Mouse (Mus musculus): Measurements from ENCODE around the gene Cbr4. TPM values are rescaled to one million over a fixed set of nuclear protein-coding genes. Genes with fewer than 3 reads are reported as not detected.

Gene Cbr4
- polyA plus RNA-seq, 1 experiment from 2014 or later = 42.3 TPM

DNA sequence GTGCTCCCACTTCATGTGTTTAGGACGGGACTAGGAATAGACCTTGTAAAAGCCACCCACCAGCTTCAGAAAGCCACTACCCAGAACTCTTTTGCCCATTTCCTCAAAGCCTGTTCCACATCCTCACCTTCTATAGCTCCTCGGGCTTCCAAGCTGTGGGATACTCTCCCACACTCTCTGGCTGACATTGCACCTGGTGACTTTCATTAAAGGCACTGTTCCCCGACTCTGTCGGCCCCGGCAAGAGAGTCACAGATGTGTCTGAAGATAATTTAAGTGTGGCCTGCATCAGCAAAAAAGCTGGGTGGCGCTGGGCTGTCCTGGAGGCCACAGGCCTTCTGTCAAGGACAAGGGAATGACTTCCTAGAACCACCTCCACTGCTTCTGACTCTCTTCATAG lies 64.7 kb downstream of the Cbr4 start:
- no peak overlapping the region for H3K9ac ChIP-seq (ENCODE audit: low read length)
- WGBS = 44% methylated on average over 6 of the region's 6 CpGs
- H3K36me3 ChIP-seq (ENCODE audit: control insufficient read depth, insufficient read depth) = peaks cover 25% of the 10 kb centered on the region
- H3K9me3 ChIP-seq (replicated peaks; ENCODE audit: control insufficient read depth, low read length) = peaks cover 12% of the 10 kb centered on the region
- H3K4me3 ChIP-seq (ENCODE audit: low read length) = no peak overlapping the region
- H3K4me1 ChIP-seq (ENCODE audit: control insufficient read depth, insufficient read depth, low read length) = peaks cover 16% of the 10 kb centered on the region
- H3K27ac ChIP-seq (ENCODE audit: low read length) = peak overlapping the region; percentile 39
- H3K4me2 ChIP-seq (ENCODE audit: low read depth, low read length) = no peak overlapping the region
- H3K27me3 ChIP-seq (ENCODE audit: control insufficient read depth, insufficient read depth, low read length) = no peaks in the 10 kb centered on the region
- ATAC-seq (replicated peaks; ENCODE audit: extremely low read depth, insufficient read depth, low FRiP score) = no peak

DNA sequence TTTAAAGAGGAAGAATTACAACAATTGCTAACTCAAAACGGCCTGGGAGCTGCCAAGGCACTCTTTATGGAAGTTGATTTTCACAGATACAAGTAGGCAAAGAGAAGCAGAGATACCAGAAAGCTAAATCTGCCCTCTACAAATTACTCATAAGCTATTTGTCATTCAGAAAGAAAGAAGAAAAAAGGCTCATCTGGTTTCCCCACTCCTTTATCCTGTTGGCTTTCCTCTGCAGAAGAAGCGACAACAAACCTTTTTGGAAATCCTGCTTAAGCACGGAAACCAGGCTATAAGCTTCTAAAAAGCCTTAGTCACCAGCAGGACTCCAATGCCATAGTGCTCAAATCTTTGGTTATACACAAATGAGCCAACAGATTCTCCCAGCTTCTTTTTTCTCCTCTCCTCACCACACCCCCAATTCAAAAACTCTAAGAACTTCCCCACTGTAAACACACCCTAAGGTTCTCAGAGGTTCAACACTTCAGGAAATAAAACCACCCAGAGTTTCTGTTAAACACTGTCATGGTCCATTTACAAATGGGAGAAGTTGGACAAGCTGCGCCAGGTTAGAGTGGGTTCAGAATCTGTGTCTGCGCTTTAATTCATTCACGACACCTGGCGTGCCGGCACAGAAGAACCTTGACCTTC lies 65.3 kb downstream of the Cbr4 start:
- peaks cover 12% of the 10 kb centered on the region for H3K9me3 ChIP-seq (replicated peaks; ENCODE audit: control insufficient read depth, low read length)
- no peak overlapping the region for H3K9ac ChIP-seq (ENCODE audit: low read length)
- no peaks in the 10 kb centered on the region for H3K27me3 ChIP-seq (ENCODE audit: control insufficient read depth, insufficient read depth, low read length)
- H3K36me3 ChIP-seq (ENCODE audit: control insufficient read depth, insufficient read depth) = peaks cover 23% of the 10 kb centered on the region
- no peak overlapping the region; the same call in 1 of the 2 replicates for H3K27ac ChIP-seq (ENCODE audit: low read length)
- no peak for ATAC-seq (replicated peaks; ENCODE audit: extremely low read depth, insufficient read depth, low FRiP score)
- H3K4me2 ChIP-seq (ENCODE audit: low read depth, low read length) = no peak overlapping the region
- WGBS = 86% methylated on average over 8 of the region's 8 CpGs
- H3K4me1 ChIP-seq (ENCODE audit: control insufficient read depth, insufficient read depth, low read length) = peaks cover 21% of the 10 kb centered on the region
- no peak overlapping the region for H3K4me3 ChIP-seq (ENCODE audit: low read length)

DNA sequence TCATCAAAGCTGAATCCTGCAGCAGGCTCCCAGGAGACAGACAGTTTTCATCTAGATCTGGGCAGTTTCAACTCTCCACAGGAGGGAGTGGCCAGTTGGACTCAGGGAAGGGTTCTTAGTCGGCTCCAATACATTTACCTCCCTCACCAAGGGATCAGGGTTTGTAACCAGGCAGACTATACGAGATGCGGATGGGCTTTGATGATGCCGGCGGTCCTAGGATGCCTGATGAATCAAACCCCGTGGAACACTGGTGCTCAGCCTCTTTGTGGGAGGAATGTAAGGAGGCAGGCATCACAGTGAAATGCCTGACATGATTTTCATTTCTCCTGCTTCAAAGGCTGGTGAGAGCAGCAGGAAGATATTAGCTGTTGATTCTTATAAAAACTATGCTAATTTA lies 67.8 kb downstream of the Cbr4 start:
- no peaks in the 10 kb centered on the region; the same call in 1 of the 2 replicates for H3K36me3 ChIP-seq (ENCODE audit: control insufficient read depth, insufficient read depth)
- no peaks in the 10 kb centered on the region for H3K9me3 ChIP-seq (replicated peaks; ENCODE audit: control insufficient read depth, low read length)
- no peak overlapping the region for H3K9ac ChIP-seq (ENCODE audit: low read length)
- 60% methylated on average over 6 of the region's 6 CpGs for WGBS
- peaks cover 41% of the 10 kb centered on the region for H3K4me1 ChIP-seq (ENCODE audit: control insufficient read depth, insufficient read depth, low read length)
- no peak for ATAC-seq (replicated peaks; ENCODE audit: extremely low read depth, insufficient read depth, low FRiP score)
- H3K27ac ChIP-seq (ENCODE audit: low read length) = peak overlapping the region; percentile 25; the same call in 1 of the 2 replicates
- H3K4me2 ChIP-seq (ENCODE audit: low read depth, low read length) = no peak overlapping the region
- H3K4me3 ChIP-seq (ENCODE audit: low read length) = no peak overlapping the region
- H3K27me3 ChIP-seq (ENCODE audit: control insufficient read depth, insufficient read depth, low read length) = no peaks in the 10 kb centered on the region

DNA sequence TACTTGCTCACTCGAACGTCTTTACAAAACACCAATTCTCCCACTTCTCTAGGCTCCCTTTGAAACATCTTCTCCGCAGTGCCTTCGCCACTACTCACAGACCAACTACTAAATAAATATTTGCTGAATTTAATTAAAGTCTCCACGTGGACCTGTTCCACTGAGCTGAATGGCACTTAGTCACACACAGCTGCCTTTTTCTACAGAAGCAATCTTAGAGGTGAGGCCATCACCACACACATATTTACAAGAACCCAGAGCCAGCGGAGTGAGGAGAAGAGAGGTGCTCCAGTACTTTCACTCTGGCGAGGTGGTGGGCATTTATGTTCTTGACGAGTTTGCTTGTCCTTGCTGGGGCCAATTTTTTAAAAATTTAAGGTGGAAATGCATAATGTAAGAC lies 68.7 kb downstream of the Cbr4 start:
- WGBS = 78% methylated on average over 8 of the region's 8 CpGs
- Histone ChIP-seq H3K4me2 (ENCODE audit: low read depth, low read length) (no peak overlapping the region), H3K4me3 (ENCODE audit: low read length) (no peak overlapping the region), H3K36me3 (ENCODE audit: control insufficient read depth, insufficient read depth) (no peaks in the 10 kb centered on the region; the same call in 1 of the 2 replicates), H3K27me3 (ENCODE audit: control insufficient read depth, insufficient read depth, low read length) (no peaks in the 10 kb centered on the region), H3K27ac (ENCODE audit: low read length) (no peak overlapping the region), H3K9me3 (replicated peaks; ENCODE audit: control insufficient read depth, low read length) (no peaks in the 10 kb centered on the region), H3K9ac (ENCODE audit: low read length) (no peak overlapping the region), H3K4me1 (ENCODE audit: control insufficient read depth, insufficient read depth, low read length) (peaks cover 43% of the 10 kb centered on the region)
- no peak for ATAC-seq (replicated peaks; ENCODE audit: extremely low read depth, insufficient read depth, low FRiP score)

Data from heart, embryonic 16.5 days (tissue).